Mouse (Mus musculus): ENCODE measurements at regions not wholly inside any gene's neighbourhood (a gene's known extent, or its start where the extent isn't known, plus 50 kb on each side); places are given as distances from the start of the nearest gene placed in this dataset.

DNA sequence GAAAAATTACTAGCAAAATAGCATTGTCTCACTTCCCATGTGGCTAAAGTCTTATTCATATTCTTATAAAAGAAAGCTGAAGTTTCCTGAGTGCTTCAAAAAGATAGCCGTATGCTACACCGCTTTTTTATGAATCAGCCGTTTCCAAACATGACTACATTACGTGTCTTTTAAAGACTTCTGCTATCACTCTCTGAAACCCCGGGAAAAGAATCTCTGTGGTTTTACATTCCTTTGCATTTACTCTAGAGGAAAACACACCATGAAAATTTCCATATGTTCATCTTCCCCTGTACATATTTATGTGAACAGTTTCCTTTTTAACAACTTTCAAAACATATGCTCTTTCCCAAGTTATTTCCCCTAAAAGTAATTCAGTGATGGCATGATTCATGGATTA, 882.3 kb downstream of the Gsdmc2 start:
- no peak for DNase-seq

DNA sequence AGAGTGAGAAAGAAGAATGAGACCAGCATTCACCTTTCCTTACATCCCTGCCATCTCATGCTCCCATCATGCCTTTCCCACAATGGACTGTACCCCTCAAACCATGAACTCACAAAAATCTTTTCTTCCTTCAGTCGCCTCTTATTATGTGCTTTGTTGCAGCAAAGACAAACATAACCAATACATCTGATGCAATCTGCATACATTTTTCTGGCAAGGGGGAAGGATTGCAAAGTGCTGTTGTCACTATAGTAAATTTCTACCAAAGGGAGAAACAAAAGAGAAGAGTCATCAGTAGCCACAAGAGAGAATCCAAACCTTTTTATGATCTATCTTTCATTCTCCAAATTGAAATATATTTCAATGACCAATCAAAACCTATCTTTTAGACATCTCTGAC, 884.4 kb downstream of the Gsdmc2 start:
- DNase-seq: no peak

DNA sequence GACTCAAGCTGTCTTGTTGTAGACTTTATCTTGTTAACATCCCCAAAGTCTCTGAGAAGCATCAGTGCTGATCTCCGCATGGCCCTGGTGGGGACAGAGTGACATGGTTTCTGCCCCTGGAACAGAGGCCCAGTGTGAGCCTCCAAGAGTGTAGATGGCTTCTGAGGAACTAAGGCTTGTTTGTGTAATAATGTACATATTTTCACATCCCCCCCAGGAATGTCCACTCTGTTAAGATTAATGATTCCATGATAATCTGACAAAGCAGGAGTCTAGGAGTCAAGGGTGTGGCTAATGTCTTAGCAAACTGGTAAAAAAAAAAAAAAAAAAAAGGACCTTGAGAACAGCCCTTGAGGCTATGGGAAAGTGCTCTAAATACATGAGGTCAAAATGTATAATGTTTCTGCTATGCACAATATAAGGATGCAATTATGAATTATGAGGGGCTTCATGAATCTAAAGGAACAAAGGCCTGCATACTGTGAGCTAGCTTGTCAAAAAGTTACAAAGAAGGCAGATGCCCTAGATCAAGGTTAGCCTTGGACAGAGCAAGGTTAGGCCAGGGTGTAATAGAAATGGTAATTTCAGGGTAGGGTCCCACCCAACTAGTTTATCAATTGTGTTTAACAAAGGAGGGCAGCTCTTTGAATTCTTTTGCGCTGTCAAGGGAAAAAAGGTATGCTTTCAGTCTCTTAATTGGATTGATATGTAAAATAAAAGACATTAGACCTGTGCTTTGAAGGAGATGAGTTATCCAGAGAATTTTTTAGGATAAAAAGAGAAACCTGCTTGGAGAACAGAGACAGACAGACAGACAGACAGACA, 886.3 kb downstream of the Gsdmc2 start:
- DNase-seq: no peak

DNA sequence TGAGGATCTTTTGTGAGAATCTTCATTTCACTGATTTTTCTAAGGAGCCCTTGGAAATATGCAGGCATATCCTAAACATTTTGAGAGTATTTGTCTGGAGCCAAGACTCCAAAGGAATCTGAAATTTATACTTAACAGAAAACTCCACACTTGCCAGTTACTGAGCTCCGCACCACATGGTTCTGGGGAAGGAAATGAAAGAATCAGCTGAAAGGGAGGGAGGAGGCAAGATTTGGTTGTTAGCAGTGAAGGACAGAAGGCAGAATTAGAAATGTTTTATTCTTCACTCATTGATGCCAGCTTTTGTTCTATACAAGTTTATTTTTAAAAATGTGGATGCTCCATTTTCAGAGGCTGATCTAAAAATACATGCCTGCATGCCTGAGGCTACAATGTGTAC, 890.1 kb downstream of the Gsdmc2 start:
- DNase-seq: no peak

DNA sequence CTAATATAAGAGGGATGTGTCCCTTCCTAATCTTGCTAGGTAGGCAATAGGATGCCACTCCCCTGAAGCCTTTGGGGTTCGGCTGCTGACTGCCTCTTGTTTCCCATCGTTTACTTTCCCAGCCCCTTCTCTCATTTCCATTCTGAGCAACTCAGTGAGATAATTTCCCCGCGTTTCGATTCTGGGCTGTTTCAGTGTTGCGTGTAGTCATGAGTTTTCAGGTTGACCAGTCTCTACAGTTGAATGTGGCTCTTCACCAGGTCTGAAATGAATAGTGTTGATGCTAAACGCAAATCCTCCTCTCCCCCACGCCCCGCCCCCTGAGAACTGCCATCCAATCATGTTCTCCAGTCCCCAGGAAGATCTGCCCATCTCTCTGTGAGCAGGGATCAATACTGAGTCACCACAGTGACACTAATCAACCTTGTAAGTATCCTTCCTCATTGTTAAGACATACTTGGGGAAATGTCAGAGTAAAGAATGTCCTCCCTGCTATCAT, 890.6 kb downstream of the Gsdmc2 start:
- DNase-seq: no peak

DNA sequence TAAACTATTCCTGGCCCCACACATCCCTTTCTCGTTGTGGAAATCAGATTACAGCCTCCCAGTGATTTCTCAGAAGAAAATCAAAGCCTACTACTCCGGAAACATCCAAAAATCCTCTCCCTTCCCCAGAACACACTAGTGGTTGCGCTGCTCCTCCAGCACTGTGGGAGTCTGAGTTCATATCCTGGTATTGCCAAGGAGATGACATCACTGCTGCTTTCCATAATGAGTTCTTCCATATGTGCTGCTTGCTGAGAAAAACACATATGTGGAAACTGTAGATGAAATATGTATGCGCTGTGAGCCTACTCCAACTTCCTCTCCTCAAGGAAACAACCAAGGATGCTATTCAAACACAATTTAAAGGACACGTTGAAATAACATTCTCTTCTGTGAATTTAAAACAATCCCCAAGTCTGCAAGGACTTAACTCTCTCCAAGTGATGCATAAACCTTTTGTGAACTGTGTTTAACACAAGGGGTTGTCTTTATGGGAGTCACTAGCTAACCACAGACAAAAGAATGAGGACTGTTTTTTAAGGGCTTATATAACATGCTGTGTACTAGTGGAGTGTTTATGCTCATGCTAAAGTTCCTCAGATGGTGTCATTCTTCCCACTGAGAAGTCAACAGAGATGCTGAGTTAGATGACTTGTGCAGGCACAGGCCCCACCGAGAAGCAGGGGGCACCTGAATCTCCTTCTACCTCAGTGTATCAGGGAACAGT, 891.6 kb downstream of the Gsdmc2 start:
- no peak for DNase-seq

DNA sequence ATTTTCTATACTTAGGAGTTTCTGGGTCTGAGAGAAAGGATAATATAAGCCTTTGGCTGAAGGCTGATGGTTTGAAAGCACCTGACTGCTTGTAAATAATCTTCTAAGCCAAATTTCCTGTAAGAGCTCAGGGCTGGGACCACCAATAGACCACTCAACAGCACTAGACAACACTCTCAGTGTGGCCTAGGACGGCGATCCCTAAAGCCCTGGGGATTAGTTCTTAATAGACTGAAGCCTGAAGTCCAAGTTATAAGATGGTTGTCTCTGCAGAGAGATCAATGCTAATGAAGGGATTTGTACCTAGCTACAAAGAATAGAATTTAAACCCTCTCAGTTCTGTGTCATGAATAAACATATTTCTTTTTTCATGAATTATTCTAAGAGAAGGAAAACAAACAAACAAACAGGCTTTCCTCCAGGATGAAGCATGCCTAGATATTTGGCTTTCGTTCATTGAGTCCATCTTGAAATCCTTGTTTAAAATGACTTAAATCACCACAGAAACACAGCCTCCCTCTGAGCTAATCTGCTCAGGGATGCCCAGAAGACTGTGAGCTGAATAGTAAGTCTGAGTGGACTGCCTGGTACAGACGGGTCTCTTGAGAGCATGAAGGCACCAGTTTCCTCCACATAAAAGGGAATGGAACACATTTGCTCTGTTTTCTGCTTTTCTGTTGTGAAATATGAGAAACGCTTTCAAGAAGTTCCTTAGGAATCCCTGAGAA, 892.3 kb downstream of the Gsdmc2 start:
- DNase-seq: no peak

DNA sequence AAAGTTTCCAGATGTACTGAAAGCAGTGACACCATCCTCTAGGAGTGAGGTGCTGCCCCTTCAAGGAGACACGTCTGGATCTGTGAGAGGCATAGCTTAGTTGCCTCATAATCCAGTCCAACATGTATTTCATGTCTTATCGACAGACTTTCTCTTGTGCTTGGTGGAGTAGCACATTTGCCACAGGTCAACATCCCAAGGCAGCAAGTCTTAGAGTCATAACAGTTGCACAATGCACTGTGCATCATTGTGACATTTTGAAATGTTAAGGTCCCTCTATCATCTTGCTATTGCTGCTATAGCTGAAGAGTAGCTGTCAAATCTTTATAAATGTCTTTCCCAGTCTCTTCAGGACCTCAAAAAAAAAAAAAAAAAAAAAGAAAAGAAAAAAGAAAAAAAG, 905.6 kb downstream of the Gsdmc2 start:
- no peak for DNase-seq

DNA sequence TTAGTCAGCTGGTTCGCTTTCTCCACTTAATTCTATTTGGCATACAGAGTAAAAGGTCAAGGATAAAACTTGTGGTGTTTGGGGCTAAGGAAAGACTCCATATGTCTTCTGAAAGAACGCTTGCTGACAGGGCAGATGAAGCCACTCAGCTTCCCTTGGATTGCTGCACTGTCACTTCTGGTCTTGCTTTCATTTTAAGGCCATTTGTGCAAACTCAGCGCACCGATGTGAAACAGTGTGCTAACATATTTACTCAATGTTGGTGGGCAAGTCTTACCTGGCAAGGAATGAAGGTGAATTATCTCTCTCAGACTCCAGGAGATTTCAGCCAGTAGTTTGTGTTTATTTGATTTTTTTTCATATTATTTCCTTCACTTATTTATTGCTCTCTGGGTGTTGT, 907.2 kb downstream of the Gsdmc2 start:
- no peak for DNase-seq

DNA sequence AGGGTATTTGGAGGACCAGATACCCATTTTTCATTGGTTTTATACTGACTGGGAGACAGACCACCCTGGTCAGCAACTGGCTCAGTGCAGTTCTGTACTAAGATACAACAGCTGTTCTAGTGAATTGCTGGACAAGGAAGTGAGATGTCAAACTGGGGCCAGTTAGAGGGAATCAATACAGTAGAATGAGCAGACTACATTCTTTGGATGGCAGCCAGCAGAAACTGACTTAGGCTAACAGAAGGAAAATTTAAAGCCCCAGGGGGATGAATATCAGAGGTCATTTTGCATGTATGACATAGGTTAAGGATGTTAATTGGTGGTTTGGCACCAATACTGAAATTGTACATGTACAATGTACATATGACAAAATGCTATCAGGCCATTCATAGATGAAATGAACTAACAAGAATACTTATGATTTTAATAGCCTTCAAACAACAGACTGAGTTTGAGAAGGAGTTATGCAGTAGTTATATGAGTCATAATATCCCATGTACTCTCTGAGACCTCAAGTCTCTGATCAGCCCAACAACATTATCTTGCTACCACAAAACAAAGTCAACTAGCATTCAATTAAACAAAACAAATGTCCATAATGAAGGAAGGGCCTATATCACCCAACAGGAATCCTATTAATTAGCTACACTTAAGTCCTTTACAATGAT, 910.3 kb downstream of the Gsdmc2 start:
- no peak for DNase-seq

DNA sequence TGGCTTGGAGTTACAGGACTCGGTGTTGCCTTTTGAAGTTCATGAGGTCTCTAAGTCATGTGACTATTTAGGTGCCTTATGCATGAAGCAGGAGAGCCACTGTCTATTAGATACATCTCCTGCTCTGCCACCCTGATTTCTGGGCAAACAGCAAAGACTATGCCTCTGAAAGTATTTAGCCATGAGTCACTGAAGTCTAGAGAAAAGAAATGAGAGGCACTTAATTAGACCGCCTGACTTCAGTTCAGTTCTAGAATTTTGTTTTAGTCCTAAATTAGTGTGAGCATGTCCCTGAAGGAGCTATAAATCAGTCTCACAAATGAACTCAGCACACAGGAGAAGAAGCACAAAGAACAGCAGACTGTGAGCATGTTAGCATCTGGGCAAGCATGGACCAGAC, 924.5 kb downstream of the Gsdmc2 start:
- DNase-seq: no peak

DNA sequence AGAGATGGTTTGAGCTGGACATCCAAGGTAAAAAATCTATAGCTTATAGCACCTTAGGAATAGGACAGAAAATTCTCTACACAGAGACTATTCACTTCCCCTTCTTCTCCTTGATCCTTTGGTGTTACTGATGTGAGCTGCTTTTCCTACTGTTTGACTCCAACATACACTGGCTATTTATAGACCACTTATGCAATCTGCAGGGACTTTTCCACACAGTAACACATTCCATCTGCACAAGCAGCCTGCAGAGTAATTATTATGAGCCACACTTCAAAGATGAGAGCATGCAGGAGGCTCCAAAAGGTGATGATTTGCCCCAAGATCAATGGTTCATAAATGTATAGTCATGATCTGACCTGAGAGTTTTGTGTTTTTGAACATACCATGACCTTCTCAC, 925.7 kb downstream of the Gsdmc2 start:
- DNase-seq: no peak

DNA sequence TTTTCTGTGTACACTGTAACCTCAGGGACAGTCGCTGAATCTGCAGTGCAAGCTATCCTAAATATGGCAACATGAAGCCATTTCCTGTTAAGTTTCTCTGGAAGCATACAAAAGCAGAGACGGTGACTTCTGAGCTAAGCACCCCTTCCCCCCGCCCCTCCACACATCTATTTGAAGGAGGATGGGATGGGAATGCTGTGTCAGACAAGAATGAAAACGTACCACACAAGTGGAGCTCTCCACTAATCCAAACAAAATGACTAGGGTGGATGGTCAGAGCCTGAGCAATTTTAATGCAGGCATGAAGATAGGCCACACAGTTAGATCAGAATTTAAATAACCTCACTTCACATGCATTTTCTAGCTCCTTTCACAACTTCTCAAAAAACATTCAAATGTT, 936.6 kb downstream of the Gsdmc2 start:
- DNase-seq: no peak

DNA sequence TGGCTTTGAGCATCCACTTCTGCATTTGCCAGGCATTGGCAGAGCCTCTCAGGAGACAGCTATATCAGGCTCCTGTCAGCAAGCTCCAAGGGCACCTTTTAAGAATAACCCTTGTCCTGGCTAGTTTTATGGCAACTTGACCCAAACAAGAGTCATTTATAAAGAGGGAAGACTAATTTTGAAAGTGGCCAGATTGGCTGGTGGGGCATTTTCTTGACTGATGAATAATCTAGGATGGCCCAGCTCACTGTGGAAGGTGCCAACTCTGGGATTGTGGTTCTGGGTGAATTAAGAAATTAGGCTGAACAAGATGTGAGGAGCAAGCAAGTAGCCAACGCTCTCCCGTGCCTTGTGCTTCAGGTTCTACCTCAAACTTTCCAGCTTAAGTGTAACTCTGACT, 937.8 kb downstream of the Gsdmc2 start:
- DNase-seq: no peak

DNA sequence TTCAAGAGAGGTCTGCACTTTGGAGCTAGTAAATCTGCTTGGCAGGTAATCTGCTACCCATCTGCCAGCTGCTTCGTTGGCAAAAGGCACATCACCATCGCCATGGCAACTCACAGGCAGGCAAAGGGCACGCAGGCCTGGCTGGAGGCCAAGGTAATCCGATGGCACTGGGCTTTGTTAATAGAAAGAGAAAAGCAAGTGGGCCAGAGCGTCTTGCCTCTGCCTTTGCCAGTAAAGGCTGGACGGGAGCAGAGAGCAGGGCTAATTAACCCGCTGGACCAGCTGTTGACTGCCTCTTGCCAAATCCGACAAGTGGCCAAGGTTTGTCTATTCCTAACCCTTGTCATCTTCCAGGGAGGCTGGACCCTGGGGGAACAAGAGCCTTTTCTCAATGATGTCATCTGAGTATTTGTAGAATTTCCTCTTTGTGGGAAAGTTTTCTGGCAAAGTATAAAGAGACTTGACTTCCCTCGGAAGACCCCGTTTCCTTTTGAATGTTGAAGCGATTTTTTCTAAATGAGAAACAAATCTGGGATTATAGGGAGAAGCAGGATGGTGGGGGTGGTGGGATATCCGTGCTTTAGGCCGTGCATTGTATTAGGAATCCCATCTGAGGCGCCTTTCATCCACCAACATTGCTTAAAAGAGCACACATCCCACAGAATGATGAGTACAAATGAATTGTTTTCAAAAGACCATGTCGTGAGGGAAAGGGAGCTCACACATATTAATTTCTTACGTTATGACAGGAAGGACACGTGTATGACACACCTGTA, 941.7 kb downstream of the Gsdmc2 start:
- peak; percentile 56 to 58 for DNase-seq

DNA sequence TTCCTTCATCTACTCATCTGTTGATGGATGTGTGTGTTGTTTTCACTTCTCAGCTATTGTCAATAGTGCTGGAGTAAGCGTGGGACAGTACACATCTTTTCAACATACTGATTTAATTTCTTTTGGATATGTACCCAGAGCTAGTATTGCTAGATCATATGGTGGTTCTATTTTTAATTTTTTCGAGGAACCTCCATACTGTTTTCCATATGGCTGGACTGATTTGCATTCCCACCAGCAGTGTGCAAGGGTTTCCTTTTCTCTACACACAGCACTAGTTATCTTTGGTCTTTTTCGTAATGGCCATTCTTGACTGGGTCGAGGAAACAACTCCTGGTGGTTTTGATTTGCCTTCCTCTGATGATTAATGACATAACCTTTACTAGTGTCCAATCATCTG, 943.0 kb downstream of the Gsdmc2 start:
- DNase-seq: no peak

DNA sequence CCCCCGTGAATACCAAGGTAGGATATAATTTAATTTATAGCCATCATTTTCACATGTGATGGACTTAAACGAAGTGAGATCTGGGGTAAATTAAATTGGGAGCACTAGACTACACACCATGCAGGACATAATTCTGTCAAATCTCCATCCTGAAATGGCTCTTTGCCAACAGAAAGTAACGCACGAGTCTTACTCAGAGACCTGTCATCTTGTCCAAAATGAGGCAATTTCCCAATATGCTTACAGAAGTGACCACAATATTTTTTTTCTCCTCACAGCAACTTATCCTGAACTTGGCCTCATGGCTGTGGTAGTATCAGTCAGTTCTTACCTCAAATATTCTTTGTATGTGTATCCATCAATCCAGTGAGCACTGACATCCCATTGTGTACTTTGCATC, 955.2 kb downstream of the Gsdmc2 start:
- DNase-seq: no peak

DNA sequence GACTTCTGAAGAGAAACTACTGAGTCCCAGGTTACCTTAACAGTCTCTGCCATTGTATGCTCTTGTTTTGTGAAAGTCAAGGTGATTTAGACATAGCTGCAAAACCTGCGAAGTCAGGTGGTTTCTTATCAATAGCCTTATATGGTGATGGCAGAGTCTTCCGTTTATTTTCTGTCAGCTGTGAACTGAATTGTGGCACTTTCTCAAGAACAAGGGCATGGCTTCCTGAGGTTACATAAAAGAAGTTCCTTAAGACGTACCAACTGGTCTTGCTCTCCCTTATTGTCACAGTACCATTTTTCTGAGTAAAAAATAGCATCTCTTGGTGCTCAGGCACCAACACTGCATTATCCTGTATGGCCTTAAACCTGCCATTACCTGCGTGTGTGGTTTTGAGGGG, 959.6 kb downstream of the Gsdmc2 start:
- DNase-seq: no peak

DNA sequence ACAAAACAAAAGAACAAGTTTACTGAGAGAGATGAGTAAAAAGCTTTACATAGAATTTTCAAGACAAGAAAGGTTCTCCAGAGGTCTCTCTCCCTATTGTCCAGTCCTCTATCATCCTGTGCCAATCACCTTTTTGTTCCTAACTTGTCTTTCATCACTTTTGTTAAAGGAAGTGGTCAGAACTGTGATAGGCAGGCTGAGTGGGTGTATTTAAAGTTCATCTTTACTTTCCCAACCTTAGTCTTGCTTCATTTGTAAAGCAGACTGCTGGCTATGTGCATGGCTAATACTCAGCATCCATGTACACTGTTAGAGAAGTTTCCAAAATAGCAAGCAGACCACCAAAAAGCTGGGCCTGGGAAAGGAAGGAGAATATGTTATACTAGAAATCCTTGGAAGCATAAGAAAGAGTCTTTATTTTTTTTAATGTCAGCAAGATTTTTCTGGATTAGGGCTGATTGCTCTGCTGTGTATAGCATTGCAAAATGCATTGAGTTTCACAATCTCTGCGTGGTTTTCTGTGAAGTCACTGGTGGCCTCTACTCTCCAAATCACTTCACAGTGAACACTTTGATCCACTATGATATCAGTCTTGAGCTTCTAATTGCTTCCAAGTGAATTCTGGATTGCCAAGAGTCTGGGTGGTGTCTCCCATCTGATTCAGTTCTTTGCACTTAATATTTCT, 973.8 kb downstream of the Gsdmc2 start:
- no peak for DNase-seq

DNA sequence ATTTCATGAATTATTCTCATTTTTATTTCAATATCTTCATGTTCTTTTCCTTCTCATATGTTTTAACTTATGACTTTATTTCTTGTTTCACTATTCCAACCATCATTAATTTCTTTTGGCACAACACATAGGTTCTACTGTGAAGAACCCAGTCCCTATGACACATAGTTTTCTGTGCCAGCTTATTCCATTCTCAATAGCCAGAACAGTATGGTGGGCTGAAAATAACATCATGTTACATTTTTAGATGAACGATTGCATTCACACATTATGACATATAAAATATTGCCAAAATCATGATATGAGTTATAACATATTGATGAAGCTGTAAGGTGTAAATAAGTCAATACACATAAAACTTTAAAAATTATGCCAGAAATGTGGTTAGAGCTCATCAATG, 982.4 kb downstream of the Gsdmc2 start:
- no peak for DNase-seq

DNA sequence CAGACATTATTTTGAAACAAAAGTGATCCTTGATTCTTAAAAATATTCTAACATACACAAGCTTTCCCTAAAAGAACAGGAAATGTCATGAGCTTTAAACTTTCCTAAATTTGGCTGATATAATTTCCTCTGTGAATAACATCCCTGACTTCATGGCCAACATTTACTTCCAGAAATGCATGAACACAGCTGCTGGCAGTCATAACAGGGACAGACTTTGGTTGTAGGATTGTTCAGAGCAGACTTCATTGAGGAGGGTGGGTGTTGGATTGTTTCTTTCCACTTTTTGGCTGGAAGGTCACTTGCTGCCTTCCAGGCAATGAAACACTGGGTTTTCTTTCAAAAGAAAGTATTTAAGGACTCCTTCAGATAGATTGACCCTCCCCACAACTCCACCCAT, 983.6 kb downstream of the Gsdmc2 start:
- no peak for DNase-seq

DNA sequence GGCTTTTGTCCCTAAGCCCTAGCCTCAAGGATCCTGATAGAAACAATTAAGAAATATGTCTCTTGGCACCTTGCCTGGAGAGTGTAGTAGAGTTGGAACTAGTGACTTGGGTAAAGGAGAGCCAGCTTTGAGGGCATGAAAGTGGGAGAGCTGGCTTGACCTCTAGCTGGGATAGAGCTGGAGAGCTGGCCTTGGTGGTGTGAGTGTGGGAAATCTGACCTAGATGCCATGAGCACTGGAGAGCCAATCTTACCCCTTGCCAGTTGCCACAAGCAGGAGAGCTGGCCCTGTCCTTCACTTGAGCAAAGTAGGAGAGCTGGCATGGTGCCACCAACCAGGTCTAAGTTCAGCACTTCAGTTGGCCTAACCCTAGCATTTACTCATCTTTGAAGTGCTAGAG, 995.7 kb downstream of the Gsdmc2 start:
- no peak for DNase-seq

Data from cerebellum, adult 18-20 months (tissue).